Mouse (Mus musculus): ENCODE measurements around the gene Plcz1. TPM values are rescaled to one million over a fixed set of nuclear protein-coding genes. Genes with fewer than 3 reads are reported as not detected.

The Plcz1 gene
- total RNA-seq, 2 experiments from 2014 or later = not detected

DNA sequence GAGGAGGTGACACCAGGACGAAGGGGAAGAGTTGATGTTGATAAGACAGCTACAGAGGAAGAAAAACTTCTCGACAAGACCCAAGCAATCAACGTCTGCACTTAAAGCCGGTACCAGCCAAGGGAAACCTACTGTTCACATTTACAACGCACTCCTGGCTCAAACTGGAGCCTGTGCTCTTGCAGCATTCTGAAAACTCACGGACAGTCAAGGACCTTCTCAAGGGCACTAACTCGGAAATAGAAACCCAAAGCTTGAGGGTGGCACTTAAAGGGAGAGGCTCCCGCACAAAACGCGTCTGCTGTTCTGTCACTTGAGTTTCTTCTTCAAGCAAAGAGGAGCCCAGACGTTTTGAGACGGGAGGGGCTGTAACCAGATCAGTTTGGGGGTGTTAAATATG lies 87.7 kb downstream of the Plcz1 start:
- DNase-seq (ENCODE audit: low spot score in 2 of 2) = no peak

DNA sequence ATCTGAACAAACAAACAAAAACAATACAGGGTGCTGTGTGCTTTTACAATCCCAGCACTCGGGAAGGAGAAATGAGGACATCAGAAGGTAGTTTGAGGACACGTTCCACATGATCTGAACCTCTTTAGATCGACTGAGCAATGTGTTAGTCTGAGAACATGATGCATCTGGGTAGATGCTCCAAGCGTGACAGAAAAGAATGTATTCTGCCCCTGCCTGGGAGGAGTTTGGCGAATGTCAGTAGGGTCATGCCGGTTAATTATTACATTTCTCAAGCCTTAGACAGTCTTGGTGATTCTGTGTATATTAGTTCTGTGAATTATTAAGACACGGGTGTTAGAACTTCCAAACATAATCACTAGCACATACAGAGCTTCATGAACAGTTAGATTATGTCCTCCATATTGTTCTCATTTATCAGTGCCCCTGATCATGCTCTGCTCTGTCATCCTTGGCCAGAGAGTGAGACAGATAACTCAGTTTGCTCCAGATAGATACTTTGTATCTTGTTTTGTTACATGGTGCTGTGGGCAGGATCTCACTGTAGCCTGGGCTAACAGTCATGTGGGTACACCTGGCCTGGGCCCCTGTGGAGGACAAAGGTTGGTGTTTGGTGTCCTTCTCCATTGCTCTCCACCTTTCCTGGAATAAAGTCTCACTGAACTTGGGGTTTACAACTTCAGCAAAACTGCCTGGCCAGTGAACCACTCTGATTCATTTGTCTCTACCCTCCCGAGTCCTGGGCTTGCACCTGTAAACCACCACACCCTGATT lies 94.0 kb downstream of the Plcz1 start:
- no peak for DNase-seq (ENCODE audit: low spot score in 2 of 2)

Other genes with a start within 250 kb of the Plcz1 start
- gene Capza3, start 205 bp downstream of the Plcz1 start, total RNA-seq (2021) = not detected